Comparison of ENCODE assay signal across 10 mouse cellular contexts in the genomic region with DNA sequence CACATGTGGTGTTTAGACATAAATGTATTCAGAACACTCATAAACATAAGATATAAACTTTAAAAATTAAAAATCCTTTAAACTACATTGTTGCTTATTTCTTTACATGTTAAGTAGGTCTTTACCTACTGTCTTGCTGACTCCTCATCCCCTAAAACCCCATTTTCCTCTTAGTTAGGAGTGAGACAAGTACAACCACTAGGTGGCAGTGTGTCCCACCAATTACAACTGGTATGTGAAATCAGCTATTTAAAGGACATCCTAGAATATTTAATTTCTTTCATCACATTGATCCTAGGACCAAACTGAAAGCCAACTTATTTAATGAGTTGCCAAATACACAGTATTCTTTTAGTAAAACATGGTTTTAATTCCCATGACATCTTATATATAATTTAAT. TPM values are rescaled to one million over a fixed set of nuclear protein-coding genes. Genes with fewer than 3 reads are reported as not detected.
DNase-seq lines count a peak whose midpoint lies in the region; ATAC-seq and TF ChIP-seq lines count a peak whose summit lies in the region.
"Had no signal": no experiment of that assay in that cellular context is flagged by ENCODE, and none has a peak within 500 bp of the region (broad histone marks: within the 10 kb centered on the region; RNA-seq: fewer than 3 reads in every experiment).

No protein-coding gene starts in this region.

- POLR2A ChIA-PET in Patski (lab: Charles Lee) = no interaction called here

- H3K27me3 ChIP-seq in kidney, embryonic 16.5 days (ENCODE audit: insufficient read depth, low read length) = no peaks in the 10 kb centered on the region
- H3K27me3 ChIP-seq in Patski = no peaks in the 10 kb centered on the region
- H3K27me3 ChIP-seq: embryonic facial prominence, embryonic 15.5 days; megakaryocyte, embryonic 14.5 days had no signal

- peak; percentile 54 for TF ChIP-seq CTCF in Patski (IDR thresholded peaks at IDR 0.05)

- no peak overlapping the region for H3K9ac ChIP-seq in kidney, embryonic 16.5 days (replicated peaks; ENCODE audit: low read length)
- H3K9ac ChIP-seq: embryonic facial prominence, embryonic 15.5 days had no signal

- in situ Hi-C loops in Patski (cut with MboI; ENCODE audit: low pct_unique_long_range_greater_than_20kb) = no loop called here

- H3K27ac ChIP-seq in kidney, embryonic 16.5 days (ENCODE audit: low read length) = no peak overlapping the region
- H3K27ac ChIP-seq: embryonic facial prominence, embryonic 15.5 days had no signal

- H3K4me3 ChIP-seq in kidney, embryonic 16.5 days (ENCODE audit: low read length) = no peak overlapping the region
- H3K4me3 ChIP-seq: embryonic facial prominence, embryonic 15.5 days; megakaryocyte, embryonic 14.5 days had no signal

- CTCF ChIA-PET in Patski (lab: Charles Lee) = interaction anchor here (0.8 to 1.4 kb wide), 3 partner anchors 17 to 97 kb away, joined by 3 to 4 read pairs (median 3); no protein-coding TSS in a partner anchor

- DNase-seq in kidney, adult 11 months = peak; percentile 17
- no peak for DNase-seq in Patski (ENCODE audit: low read depth, low spot score)
- DNase-seq in cerebellum, postnatal 14 days = peak; percentile 85 to 89
- peak; percentile 61 for DNase-seq in gastrocnemius, postnatal 10 days
- DNase-seq in layer of hippocampus, adult 11-12 months (ENCODE audit: low spot score) = peak; percentile 78
- DNase-seq in spleen, postnatal 4 days (ENCODE audit: low spot score in 2 of 2) = peak; percentile 47 to 79

- H3K36me3 ChIP-seq in kidney, embryonic 16.5 days (ENCODE audit: insufficient read depth, low read length) = peaks cover 14% of the 10 kb centered on the region; the same call in 1 of the 2 replicates

- H3K4me1 ChIP-seq in kidney, embryonic 16.5 days (ENCODE audit: insufficient read depth, low read length) = no peaks in the 10 kb centered on the region
- H3K4me1 ChIP-seq: embryonic facial prominence, embryonic 15.5 days; megakaryocyte, embryonic 14.5 days had no signal

- no peak for ATAC-seq in kidney, embryonic 16.5 days (ENCODE audit: low FRiP score, low TSS enrichment)
- peak; percentile 69 for ATAC-seq in Patski
- peak; percentile 86 for ATAC-seq in megakaryocyte, adult 5-6 weeks (ENCODE audit: poor library complexity, severe bottlenecking)

- H3K4me2 ChIP-seq in kidney, embryonic 16.5 days (replicated peaks; ENCODE audit: low read depth, low read length) = no peak overlapping the region
- H3K4me2 ChIP-seq: embryonic facial prominence, embryonic 15.5 days had no signal

- H3K9me3 ChIP-seq in kidney, embryonic 16.5 days (ENCODE audit: low read length) = no peaks in the 10 kb centered on the region
- H3K9me3 ChIP-seq: embryonic facial prominence, embryonic 15.5 days; megakaryocyte, embryonic 14.5 days had no signal

RNA-seq across cellular contexts. Expression of gene Nrcam, which starts 36.4 kb away (rescaled TPM):
- 10.0 and 10.5 TPM in 2 replicates for polyA plus RNA-seq in kidney, embryonic 16.5 days (2015; fragmentation: Nextera tagmentation; extraction: Ambion mirVana)
- 0.03 TPM for polyA plus RNA-seq in Patski (2021)
- total RNA-seq in gastrocnemius, postnatal 10 days (2021) = 1 to 10 TPM; 3.6 to 4.7 TPM
- total RNA-seq in megakaryocyte, adult 5-6 weeks (2015) = not detected in 2 replicates
- total RNA-seq in megakaryocyte, adult 5-6 weeks (2017) = not detected in 2 replicates

Comparison
In these comparisons a context has a peak if more than half of its experiments do, and no peak if none do; other contexts are left out.
1. RNA of gene Nrcam, which starts 36.4 kb away (total RNA-seq): 3.6 to 4.7 TPM in gastrocnemius, postnatal 10 days; not detected in megakaryocyte, adult 5-6 weeks; every median in the first group is over 4 times any median in the second.